Mouse (Mus musculus): ENCODE measurements around the gene Mcoln2.

DNA sequence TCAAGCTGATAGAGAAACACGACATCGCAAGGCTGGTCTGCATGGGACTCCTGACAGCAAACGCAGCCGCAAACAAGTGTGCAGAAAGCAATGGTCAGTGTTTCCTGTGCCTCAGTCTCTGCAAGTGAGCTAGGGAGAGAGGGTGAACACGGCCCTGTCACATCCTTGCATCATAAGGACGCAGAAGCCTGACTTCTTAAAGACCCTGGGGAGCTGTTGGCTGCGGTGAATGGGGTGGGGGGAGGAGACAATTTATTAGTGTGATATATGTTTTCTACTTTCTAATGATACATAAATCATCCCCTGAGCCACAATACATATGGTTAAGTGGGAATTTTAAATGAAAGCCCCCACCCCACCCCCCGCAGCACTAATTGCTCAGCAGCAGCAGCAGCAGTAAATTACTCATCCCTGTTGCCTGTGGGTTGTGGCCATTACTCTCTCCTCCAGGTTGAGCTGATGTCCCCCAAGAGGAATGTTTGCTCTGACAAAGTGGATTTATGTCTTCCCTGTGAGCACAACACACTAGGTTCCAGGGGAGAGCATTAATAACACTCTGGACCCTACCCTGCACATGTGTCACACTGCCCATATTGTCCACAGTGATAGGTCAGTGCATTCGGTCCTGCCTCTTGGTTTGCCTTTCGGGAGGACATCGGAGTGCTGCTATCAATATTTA, 49.3 kb downstream of the Mcoln2 start:
- no peak for TF ChIP-seq ZNF384 (IDR thresholded peaks at IDR 0.05; ENCODE audit: low read depth, low read length)
- TF ChIP-seq MAFK (IDR thresholded peaks at IDR 0.05; ENCODE audit: insufficient read depth, low read depth, low read length) = no peak
- TF ChIP-seq CHD2 (IDR thresholded peaks at IDR 0.05; ENCODE audit: low read depth, low read length) = no peak
- TF ChIP-seq ZC3H11A (IDR thresholded peaks at IDR 0.05; ENCODE audit: borderline replicate concordance, low read depth, low read length) = no peak
